Mouse (Mus musculus): ENCODE measurements at regions not wholly inside any gene's neighbourhood (a gene's known extent, or its start where the extent isn't known, plus 50 kb on each side); places are given as distances from the start of the nearest gene placed in this dataset.

DNA sequence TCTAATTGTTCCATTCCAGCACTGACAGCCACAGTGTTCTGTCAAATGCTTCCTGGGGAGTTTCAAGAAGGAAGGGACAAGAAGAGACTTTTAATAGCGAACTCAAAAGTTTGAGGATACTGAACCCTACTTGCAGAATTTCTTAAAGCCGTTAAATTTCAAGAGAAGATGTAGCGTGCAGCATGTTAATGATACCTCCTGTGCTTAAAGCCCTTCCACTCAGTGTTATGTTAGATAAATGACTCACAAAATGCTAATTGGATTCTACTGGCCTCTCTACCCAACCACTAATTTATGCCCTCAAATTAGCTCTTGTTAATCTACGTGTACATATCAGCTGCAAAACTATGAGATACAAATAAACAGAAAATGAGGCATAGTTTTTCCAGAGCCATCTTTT, 541.8 kb upstream of the Cdh20 start:
- intact Hi-C loops (cut with DNase I), result no loop called here
- DNase-seq, result no peak

DNA sequence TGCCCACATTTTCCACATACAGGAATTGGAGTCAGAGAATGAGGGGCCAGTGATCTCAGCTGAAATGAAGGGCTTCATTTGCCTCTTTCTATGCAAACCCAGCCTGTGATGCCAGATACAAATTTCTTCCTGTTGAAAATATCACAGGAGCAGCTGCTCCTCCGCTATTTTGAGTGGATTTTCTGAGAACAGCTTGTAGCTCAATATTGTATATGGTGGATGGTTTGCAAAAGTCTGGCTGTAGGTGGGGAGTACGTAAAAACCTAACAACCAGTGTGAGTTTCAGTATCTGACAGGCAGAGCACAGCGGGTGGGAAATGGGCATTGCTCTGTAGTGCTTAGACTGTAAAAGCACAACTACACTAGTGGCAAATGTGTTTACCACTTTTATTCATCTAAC, 541.4 kb upstream of the Cdh20 start:
- intact Hi-C loops (cut with DNase I), result no loop called here
- DNase-seq, result no peak

DNA sequence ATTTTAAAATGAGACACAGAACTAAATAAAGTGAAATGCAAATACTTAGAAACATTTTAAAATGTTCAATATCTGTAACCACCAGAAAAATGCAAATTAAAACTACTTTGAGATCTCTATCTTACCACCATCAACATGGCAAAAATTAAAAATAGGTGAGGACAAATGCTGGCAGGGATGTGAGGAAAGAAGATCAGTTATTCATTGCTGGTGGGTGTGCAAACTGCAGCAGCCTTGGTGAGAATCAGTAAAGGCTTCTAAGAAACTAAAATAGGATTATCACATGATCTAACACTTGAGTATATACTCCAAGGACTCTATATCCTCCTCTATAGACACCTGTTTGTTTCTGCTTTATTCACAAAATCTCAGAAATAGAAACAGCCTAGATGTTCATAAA, 526.7 kb upstream of the Cdh20 start:
- intact Hi-C loops (cut with DNase I), result no loop called here
- DNase-seq, result no peak

DNA sequence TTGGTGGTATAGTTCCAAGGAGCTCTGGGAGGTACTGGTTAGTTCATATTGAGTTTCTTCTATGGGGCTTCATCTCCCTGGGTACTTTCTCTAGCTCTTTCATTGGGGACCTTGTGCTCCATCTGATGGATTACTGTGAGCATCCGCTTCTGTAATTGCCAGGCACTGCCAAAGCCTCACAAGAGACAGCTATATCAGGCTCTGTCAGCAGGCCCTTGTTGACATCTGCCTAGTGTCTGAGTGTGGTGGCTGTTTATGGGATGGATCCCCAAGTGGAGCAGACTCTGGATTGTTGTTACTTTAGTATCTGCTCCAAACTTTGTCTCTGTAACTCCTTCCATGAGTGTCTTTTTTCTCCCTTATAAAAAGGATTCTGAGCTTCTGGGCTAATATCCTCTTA, 502.6 kb upstream of the Cdh20 start:
- intact Hi-C loops (cut with DNase I), result no loop called here
- DNase-seq, result peak; percentile 5 to 19

DNA sequence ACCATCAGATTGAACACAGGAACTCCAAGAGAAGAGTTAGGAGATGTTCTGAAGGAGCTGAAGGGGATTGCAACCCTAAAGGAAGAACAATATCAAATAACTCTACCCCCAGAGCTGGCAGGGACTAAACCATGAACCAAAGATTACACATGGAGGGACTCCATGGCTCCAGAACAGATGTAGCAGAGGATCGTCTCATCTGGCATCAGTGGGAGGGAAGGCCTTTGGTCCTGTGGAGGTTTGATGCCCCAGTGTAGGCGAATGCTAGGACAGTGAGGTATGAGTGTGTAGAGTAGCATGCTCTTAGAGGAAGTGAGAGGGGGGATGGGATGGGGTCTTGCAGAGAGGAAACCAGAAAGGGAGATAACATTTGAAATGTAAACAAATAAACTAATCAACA, 460.4 kb upstream of the Cdh20 start:
- intact Hi-C loops (cut with DNase I), result no loop called here
- DNase-seq, result no peak

GRCm38 (mm10) chr1:104311617-104312016, 456.7 kb upstream of the Cdh20 start:
- intact Hi-C loops (cut with DNase I), result no loop called here
- no peak for DNase-seq

DNA sequence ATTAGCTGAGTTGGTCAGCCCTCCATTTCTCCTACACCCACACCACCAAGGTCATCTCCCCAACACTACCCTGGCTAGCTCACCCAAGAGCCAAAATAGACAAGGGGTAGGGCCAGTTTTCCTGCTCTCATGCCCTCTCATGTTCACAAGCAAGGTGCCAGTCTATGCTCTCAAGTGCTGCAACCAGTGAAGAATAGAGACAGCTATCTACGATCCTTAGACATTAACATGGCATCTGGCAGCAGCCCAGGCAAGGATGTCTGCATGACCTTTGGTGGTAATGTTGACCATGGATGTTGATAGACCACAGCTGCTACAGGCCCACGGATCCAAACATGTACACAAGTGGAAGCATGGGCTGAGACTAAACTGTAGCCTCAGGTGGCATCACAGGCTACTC, 453.3 kb upstream of the Cdh20 start:
- intact Hi-C loops (cut with DNase I), result no loop called here

GRCm38 (mm10) chr1:104318020-104318419, 450.3 kb upstream of the Cdh20 start:
- DNase-seq, result no peak
- intact Hi-C loops (cut with DNase I), result no loop called here

More for the DNA sequence above, 453.3 kb upstream of the Cdh20 start:
- peak; percentile 22 to 30 for DNase-seq

- peak; percentile 42 to 43 for DNase-seq
- intact Hi-C loops (cut with DNase I), result no loop called here
Measured at GRCm38 (mm10) chr1:104332666-104333370, 435.5 kb upstream of the Cdh20 start.

DNA sequence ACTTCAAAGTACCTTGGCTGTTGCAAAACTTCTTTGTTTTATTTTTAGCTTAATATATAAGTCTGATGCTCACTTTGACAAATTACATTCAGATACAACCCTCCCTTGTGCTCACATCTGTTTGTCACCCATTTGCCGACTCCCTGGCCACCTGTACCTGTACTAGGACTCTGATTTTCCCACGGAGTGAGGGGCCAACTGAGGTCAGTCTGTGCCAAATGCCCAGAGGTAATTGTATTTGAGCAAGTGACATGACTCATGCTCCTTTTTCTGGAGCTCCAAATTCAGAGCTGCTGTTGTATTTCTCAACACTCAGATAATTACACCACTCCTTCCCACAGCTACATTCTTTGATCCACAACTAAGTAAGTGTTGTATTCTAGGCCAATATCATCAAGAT, 434.8 kb upstream of the Cdh20 start:
- peak; percentile 44 to 58 for DNase-seq
- intact Hi-C loops (cut with DNase I), result no loop called here
